Mouse (Mus musculus) forebrain, embryonic 12.5 days (tissue): ENCODE data around the gene Car11. TPM values are rescaled to one million over a fixed set of nuclear protein-coding genes. Genes with fewer than 3 reads are reported as not detected.

ENCODE experiments used
- ATAC-seq: fragments of 200-750 bp; cut with Nextera tagmentation; 2 replicates; pipeline ENCODE4 v1.8.0; 2017; ENCODE audit warnings: moderate TSS enrichment; ENCODE audit not compliant: low FRiP score
- H3K27ac ChIP-seq: fragments of 300-500 bp; sonication (generic); 2 replicates; pipeline ENCODE4 v1.5.1; 2016; ENCODE audit warnings: mild to moderate bottlenecking
- H3K27me3 ChIP-seq: fragments of 300-500 bp; sonication (generic); 2 replicates; pipeline ENCODE4 v1.6.1; 2016; ENCODE audit warnings: mild to moderate bottlenecking
- H3K36me3 ChIP-seq: fragments of 300-500 bp; sonication (generic); replicated peaks from 2 replicates; pipeline ENCODE4 v1.6.1; 2016; ENCODE audit warnings: mild to moderate bottlenecking
- H3K4me1 ChIP-seq: fragments of 300-500 bp; sonication (generic); 2 replicates; pipeline ENCODE4 v1.6.1; 2016
- H3K4me2 ChIP-seq: fragments of 300-500 bp; sonication (generic); 2 replicates; pipeline ENCODE4 v1.6.1; 2016; ENCODE audit warnings: mild to moderate bottlenecking, moderate library complexity
- H3K4me3 ChIP-seq: fragments of 300-500 bp; sonication (generic); replicated peaks from 2 replicates; pipeline ENCODE4 v1.5.1; 2016; ENCODE audit warnings: mild to moderate bottlenecking
- H3K9ac ChIP-seq: fragments of 300-500 bp; sonication (generic); 2 replicates; pipeline ENCODE4 v1.6.1; 2016; ENCODE audit warnings: mild to moderate bottlenecking
- H3K9me3 ChIP-seq: fragments of 300-500 bp; sonication (generic); 2 replicates; pipeline ENCODE4 v1.6.1; 2016
- WGBS: fragments of 180-500 bp; shearing (Covaris S2); methylation state at CpG from one replicate; pipeline ENCODE4 v1.1.7; 2016; 5-methylcytosine and 5-hydroxymethylcytosine counted together
- polyA plus RNA-seq: library from polyadenylated mRNA; unstranded; fragments of >200 nt; fragmentation: Nextera tagmentation; extraction: Ambion mirVana; gene quantifications from 2 replicates; pipeline ENCODE4 v1.2.1, GENCODE M21; 2016

Car11 gene
- polyA plus RNA-seq, 1 experiment from 2014 or later, result 11.0 TPM

DNA sequence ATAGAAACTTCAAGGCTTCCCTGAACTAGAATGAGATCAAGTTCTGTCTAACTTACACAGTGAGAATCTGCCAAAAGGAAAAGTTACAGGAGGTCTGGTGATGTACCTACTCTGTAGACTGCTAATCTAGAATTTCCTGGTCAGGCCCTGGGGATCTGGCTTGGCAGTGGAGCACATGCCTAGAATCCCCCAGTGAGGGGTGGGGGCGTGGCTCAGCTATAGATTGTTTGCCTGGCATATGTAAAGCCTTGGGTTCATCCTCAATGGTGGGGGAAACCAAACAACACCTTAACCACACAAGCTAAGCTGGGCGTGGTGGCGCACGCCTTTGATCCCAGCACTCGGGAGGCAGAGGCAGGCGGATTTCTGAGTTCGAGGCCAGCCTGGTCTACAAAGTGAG lies 1.7 kb upstream of the Car11 start:
- 85% methylated on average over 7 of the region's 7 CpGs for whole genome bisulfite sequencing
- H3K27me3 ChIP-seq, result peaks cover 37% of the 10 kb centered on the region

DNA sequence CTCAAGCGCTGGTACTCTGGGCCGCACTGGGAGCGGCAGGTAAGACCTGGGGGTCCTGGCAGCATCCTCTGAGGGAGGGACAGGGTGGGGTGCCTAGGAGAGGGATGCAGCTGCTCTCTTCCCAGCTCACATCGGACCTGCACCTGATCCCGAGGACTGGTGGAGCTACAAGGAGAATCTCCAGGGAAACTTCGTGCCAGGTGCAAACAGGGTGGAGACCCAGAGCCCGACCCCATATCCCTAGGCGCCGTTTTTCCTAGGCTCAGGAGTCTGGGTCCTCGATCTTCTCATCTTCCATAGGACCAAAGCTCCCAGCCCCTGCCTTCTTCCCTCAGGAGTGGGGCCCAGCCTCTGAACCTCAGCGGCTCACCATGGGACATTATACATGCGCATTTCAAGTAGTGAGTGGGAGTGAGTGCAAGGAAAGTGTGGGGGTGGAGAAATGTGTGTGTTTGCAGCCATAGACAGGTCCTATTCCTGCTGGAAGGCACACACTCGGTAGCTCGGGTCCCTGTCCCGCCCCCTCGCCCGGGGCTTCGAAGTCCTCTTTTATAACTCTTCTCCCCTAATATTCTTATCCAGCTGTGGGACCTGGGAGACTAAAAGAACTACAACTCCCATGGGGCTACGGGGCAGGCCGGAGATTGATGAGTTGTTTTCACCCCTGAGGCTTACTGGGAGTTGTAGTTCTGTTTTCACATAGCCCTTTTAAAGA lies 815 bp downstream of the Car11 start:
- Histone ChIP-seq H3K27ac (peak overlapping the region; percentile 47; the same call in 1 of the 2 replicates), H3K36me3 (no peaks in the 10 kb centered on the region), H3K4me1 (peaks cover 46% of the 10 kb centered on the region), H3K9me3 (no peaks in the 10 kb centered on the region), H3K27me3 (peaks cover 37% of the 10 kb centered on the region), H3K4me2 (peak overlapping the region; percentile 73), H3K4me3 (peak overlapping the region; percentile 45), H3K9ac (peak overlapping the region; percentile 54)
- 0 out of 2 replicates have a peak, but pooled peaks have one; percentile 9 for ATAC-seq
- WGBS, result under 1% methylated on average over 20 of the region's 20 CpGs

More for the DNA sequence above, 1.7 kb upstream of the Car11 start:
- Histone ChIP-seq H3K27ac (no peak overlapping the region), H3K4me1 (peaks cover 31% of the 10 kb centered on the region), H3K9me3 (no peaks in the 10 kb centered on the region), H3K4me3 (no peak overlapping the region), H3K9ac (no peak overlapping the region), H3K4me2 (no peak overlapping the region), H3K36me3 (no peaks in the 10 kb centered on the region)
- ATAC-seq, result no peak

DNA sequence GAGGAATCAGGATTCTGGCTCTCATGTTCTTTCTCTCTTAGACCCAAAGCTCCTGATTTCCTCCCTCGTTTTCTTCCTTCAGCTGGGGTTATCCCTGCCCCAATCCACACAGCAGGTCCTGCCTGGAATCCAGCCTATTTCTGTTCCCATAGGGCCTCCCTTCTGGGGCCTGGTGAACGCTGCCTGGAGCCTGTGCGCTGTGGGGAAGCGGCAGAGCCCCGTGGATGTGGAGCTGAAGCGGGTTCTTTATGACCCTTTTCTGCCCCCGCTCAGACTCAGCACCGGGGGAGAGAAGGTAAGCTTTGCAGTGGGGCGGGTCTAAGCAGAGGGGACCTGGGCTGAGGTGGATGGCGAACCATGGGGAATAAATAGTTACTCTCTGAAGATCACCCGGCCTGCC lies 1.4 kb downstream of the Car11 start:
- Histone ChIP-seq H3K36me3 (no peaks in the 10 kb centered on the region), H3K9me3 (no peaks in the 10 kb centered on the region), H3K4me3 (peak overlapping the region; percentile 45), H3K27me3 (peaks cover 37% of the 10 kb centered on the region), H3K4me1 (peaks cover 53% of the 10 kb centered on the region), H3K27ac (no peak overlapping the region), H3K4me2 (peak overlapping the region; percentile 73), H3K9ac (peak overlapping the region; percentile 30; the same call in 1 of the 2 replicates)
- WGBS, result 26% methylated on average over 11 of the region's 11 CpGs
- no peak for ATAC-seq

DNA sequence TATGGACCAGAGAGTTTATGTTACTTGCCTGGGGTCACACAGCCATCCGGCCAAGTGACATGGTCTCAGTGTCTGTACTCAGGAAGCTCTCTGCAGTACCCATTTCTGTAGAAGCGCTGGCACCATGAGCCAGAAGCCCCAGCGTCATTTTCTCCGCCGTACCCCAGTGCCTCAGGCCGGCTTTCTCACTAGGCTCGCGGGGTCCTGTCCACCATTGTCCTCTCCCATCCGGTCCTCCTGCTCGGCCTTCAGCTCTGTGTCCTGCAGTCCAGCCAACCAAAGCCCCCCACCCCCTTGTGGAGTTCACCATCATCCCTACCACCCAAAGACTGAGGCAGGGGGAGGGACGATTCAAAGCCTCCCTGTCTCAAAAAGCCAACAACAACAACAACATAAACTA lies 2.0 kb downstream of the Car11 start:
- Histone ChIP-seq H3K36me3 (no peaks in the 10 kb centered on the region), H3K4me2 (peak overlapping the region; percentile 73; the same call in 1 of the 2 replicates), H3K9ac (no peak overlapping the region), H3K27me3 (peaks cover 37% of the 10 kb centered on the region), H3K27ac (no peak overlapping the region), H3K4me1 (peaks cover 58% of the 10 kb centered on the region), H3K4me3 (no peak overlapping the region), H3K9me3 (no peaks in the 10 kb centered on the region)
- 86% methylated on average over 11 of the region's 11 CpGs for WGBS
- no peak for ATAC-seq

DNA sequence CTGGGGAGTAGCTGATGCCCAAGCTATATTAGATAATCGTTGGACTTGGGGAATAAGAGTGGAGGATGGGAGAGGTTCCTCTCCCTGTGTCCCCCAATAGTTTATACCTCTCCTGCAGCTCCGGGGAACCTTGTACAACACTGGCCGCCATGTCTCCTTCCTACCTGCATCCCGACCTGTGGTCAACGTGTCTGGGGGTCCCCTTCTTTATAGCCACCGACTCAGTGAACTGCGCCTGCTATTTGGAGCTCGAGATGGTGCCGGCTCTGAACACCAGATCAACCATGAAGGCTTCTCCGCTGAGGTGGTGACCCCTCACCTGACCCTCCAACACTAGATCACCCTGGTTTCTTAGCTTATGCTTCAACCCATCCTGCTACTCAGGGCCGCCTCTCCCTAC lies 2.7 kb downstream of the Car11 start:
- peaks cover 65% of the 10 kb centered on the region for H3K4me1 ChIP-seq
- H3K4me2 ChIP-seq, result no peak overlapping the region
- no peak for ATAC-seq

DNA sequence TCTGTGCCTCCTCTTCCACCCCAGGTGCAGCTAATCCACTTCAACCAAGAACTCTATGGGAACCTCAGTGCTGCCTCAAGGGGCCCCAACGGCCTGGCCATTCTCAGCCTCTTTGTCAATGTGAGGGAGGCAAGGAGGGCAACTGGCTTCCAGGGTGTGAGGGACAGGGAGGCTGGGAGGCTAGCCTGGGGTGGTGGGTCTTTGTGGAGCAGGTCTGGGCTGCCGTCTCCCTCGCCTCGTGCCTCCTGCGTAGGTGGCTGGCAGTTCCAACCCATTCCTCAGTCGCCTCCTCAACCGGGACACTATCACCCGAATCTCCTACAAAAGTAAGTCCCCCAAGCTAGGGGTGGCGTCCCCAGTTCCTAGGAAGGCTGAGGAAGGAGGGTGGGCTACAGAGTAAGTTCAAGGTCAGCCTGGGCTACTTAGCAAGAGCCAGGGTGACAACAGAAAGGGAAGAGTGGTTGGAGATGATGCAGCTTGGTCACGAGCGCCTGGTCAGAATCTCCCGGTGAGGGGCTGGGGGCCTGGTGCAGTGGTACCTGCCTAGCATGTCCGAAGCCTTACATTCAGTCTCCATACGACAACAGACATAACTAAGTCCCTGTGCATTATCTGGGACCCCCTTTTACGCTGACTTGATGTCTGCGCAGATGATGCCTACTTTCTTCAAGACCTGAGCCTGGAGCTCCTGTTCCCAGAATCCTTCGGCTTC lies 3.3 kb downstream of the Car11 start:
- Histone ChIP-seq H3K27ac (peak overlapping the region; percentile 87; the same call in 1 of the 2 replicates), H3K4me1 (peaks cover 72% of the 10 kb centered on the region), H3K36me3 (no peaks in the 10 kb centered on the region), H3K9ac (no peak overlapping the region; the same call in 1 of the 2 replicates), H3K9me3 (no peaks in the 10 kb centered on the region), H3K4me2 (peak overlapping the region; percentile 99; the same call in 1 of the 2 replicates), H3K27me3 (peaks cover 35% of the 10 kb centered on the region), H3K4me3 (peak overlapping the region; percentile 43; the same call in 1 of the 2 replicates)
- ATAC-seq, result no peak
- WGBS, result 86% methylated on average over 17 of the region's 17 CpGs

More for the DNA sequence above, 2.7 kb downstream of the Car11 start:
- peaks cover 37% of the 10 kb centered on the region for H3K27me3 ChIP-seq
- H3K36me3 ChIP-seq, result no peaks in the 10 kb centered on the region
- WGBS, result 96% methylated on average over 11 of the region's 11 CpGs
- H3K9ac ChIP-seq, result no peak overlapping the region
- no peak overlapping the region for H3K4me3 ChIP-seq
- H3K27ac ChIP-seq, result no peak overlapping the region
- H3K9me3 ChIP-seq, result no peaks in the 10 kb centered on the region

DNA sequence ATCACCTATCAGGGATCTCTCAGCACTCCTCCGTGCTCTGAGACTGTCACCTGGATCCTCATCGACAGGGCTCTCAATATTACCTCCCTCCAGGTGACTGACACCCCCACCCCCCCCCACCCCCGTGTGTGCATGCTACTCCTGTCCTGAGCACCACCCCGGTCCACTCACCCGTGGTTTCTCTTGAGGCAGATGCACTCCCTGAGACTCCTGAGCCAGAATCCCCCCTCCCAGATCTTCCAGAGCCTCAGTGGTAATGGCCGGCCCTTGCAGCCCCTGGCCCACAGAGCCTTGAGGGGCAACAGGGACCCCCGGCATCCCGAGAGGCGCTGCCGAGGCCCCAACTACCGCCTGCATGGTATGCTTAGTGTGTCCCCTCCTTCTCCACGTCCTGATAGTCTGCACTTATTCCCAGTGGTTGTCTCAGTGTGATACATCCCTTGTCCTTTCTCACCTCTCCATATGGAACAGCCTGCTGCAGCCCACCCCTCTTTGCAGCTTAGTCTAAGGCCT lies 3.9 kb downstream of the Car11 start:
- WGBS, result 34% methylated on average over 12 of the region's 12 CpGs
- Histone ChIP-seq H3K36me3 (no peaks in the 10 kb centered on the region), H3K4me2 (peak overlapping the region; percentile 99), H3K4me1 (peaks cover 78% of the 10 kb centered on the region), H3K9me3 (no peaks in the 10 kb centered on the region), H3K27me3 (peaks cover 28% of the 10 kb centered on the region), H3K27ac (peak overlapping the region; percentile 87), H3K4me3 (peak overlapping the region; percentile 43), H3K9ac (peak overlapping the region; percentile 56)
- ATAC-seq, result no peak

DNA sequence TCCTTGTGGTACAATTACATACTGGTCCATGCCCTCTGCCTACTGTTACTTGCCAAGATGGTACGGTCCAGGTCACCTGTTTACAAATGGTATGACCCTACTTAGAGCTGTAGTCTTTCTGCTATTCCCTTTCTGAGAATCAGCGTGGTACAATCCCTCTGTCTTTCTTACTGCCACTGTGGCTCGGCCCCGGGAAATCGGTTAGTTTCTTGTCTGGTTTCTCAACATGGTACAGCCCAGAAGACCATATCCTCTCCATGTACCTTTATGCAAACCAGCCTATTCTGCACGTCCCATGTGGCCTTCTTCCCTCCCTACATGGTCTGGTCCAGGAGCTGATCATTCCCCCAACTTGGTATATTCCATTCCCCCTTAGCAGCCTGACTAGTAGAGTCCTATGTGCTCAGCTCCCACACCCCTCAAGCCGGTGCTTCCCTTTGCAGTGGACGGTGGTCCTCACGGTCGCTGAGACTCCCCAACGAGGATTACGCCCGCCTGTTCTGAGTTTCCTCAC lies 4.5 kb downstream of the Car11 start:
- WGBS, result under 1% methylated on average over 13 of the region's 13 CpGs
- peak; percentile 40 for ATAC-seq
- Histone ChIP-seq H3K9me3 (no peaks in the 10 kb centered on the region), H3K4me3 (peak overlapping the region; percentile 43), H3K27ac (peak overlapping the region; percentile 87), H3K36me3 (no peaks in the 10 kb centered on the region), H3K9ac (peak overlapping the region; percentile 56), H3K4me1 (peaks cover 83% of the 10 kb centered on the region), H3K4me2 (peak overlapping the region; percentile 99), H3K27me3 (peaks cover 23% of the 10 kb centered on the region)

DNA sequence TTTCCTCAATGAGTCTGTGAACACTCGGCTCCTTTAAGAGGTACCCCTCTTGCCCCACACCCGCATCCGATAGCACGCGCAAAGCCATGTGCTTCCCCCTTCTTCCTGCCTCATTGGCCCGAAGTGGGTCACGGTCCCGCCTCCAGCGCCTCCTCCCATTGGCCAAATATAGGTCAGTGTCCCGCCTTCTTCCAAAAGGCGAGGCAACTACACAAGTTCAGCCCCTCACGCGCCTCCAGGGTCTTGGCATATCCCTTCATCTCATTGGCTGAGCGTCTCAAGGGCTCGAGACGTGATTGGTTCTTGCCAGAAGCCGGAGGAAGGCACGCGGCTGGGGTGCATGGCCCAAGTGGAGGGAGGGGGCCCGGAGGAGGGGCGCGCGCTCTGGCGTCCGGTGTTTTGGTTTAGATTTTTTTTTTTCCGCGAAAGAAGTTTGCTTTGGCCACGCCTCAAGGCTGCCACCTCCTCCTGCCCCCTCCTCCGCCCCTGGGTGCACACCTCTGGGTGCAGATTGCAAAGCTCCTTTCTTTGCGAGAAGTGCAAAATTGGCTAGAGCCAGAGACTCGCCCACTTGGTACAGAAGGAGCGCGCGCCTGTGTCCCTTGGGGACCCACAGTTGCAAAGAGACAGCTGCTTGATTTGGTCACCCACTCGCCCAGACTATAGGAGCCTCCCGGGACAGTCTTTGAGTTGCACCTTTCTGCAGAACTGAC lies 5.2 kb downstream of the Car11 start, which contains the start of gene Dbp:
TSS of gene Dbp (plus strand) at position 359 of the 713 bp plus-strand sequence.
- Histone ChIP-seq H3K4me3 (peak within 1 kb of the TSS; percentile 61), H3K9ac (peak within 1 kb of the TSS; percentile 79), H3K27ac (peak within 1 kb of the TSS; percentile 87), H3K4me2 (peak within 1 kb of the TSS; percentile 99), H3K4me1 (peaks cover 83% of the 10 kb centered on the region), H3K36me3 (0 out of 2 replicates have a peak, but pooled peaks cover 4% of the 10 kb centered on the region), H3K9me3 (no peaks in the 10 kb centered on the region), H3K27me3 (peaks cover 15% of the 10 kb centered on the region)
- WGBS, result 1% methylated on average over 36 of the region's 36 CpGs
- ATAC-seq, result peak; percentile 86

DNA sequence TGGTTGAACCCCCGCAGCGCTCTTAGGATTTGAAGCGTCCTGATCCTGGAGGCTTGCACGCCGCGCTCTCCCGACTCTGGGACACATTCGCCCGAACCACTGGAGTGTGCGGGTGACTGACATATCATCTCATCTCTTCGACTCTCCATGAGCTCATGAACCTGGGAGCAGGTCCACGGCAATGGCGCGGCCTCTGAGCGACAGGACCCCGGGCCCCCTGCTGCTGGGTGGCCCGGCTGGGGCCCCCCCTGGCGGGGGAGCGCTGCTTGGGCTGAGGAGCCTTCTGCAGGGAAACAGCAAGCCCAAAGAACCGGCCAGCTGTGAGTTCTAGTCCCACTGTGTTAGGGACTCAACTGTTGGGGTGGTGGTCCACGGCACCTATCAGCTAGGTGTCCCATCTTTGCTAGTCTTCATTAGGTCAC lies 5.8 kb downstream of the Car11 start:
- Histone ChIP-seq H3K4me3 (peak overlapping the region; percentile 61), H3K36me3 (peaks cover 10% of the 10 kb centered on the region), H3K9ac (peak overlapping the region; percentile 79), H3K9me3 (no peaks in the 10 kb centered on the region), H3K27ac (peak overlapping the region; percentile 51), H3K4me2 (peak overlapping the region; percentile 99), H3K4me1 (peaks cover 80% of the 10 kb centered on the region), H3K27me3 (peaks cover 10% of the 10 kb centered on the region)
- no peak for ATAC-seq
- 0% methylated on average over 21 of the region's 21 CpGs for WGBS

DNA sequence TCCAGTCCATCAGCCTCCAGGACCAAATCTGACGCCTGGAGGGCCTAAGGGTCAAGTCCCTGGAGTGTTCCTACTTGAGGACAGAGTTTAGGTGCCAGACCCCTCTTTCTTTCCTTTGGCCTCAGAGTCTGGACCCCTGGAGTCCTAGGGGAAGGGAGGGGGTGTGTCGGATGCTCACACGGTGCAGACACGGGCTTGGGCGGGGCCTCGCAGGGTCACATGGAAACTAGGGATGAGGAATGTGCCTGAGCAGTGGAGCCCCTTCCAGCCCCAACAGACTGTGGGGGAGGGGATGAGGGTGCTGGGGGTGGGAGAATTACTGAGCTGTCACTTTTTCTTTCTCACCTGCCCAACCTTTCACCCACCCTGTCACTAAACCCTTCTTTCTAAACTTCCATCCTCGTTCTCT lies 6.2 kb downstream of the Car11 start:
- peaks cover 8% of the 10 kb centered on the region; the same call in 1 of the 2 replicates for H3K27me3 ChIP-seq
- peaks cover 78% of the 10 kb centered on the region for H3K4me1 ChIP-seq
- H3K4me3 ChIP-seq, result peak overlapping the region; percentile 61
- no peak for ATAC-seq
- H3K4me2 ChIP-seq, result peak overlapping the region; percentile 99
- WGBS, result 1% methylated on average over 7 of the region's 7 CpGs
- H3K9me3 ChIP-seq, result no peaks in the 10 kb centered on the region
- H3K9ac ChIP-seq, result peak overlapping the region; percentile 79
- H3K36me3 ChIP-seq, result peaks cover 14% of the 10 kb centered on the region
- peak overlapping the region; percentile 51; the same call in 1 of the 2 replicates for H3K27ac ChIP-seq
